28 mouse cellular contexts compared by ENCODE assay signal in genomic region chr4:94768624-94769023, GRCm38 (mm10). TPM values are rescaled to one million over a fixed set of nuclear protein-coding genes. Genes with fewer than 3 reads are reported as not detected.
DNase-seq lines count a peak whose midpoint lies in the region; ATAC-seq and TF ChIP-seq lines count a peak whose summit lies in the region.
"Had no signal": no experiment of that assay in that cellular context is flagged by ENCODE, and none has a peak within 500 bp of the region (broad histone marks: within the 10 kb centered on the region; RNA-seq: fewer than 3 reads in every experiment).

No protein-coding gene starts in this region.

- peak; percentile 15 for DNase-seq in intestine, embryonic 14.5 days (ENCODE audit: low spot score)
- no peak for DNase-seq in lung, postnatal 10 days
- no peak for DNase-seq in adrenal gland, postnatal 25 days
- no peak for DNase-seq in c-Kit-positive CD71-positive TER-119-positive erythroid progenitor cells, embryonic 14.5 days (ENCODE audit: low spot score)
- DNase-seq: B cell, adult 2 months; cerebellum, adult 11-12 months; cerebellum, postnatal 10 days; gastrocnemius, postnatal 10 days; heart, postnatal 10 days; layer of hippocampus, adult 9-11 months; liver; lung, embryonic 14.5 days; spleen, adult 18-20 months; thymus, postnatal 14 days had no signal

- no peak overlapping the region for H3K4me2 ChIP-seq in intestine, embryonic 14.5 days (ENCODE audit: low read length)
- no peak overlapping the region for H3K4me2 ChIP-seq in intestine, postnatal 0 days (replicated peaks; ENCODE audit: low read depth)
- H3K4me2 ChIP-seq in lung, embryonic 16.5 days (ENCODE audit: low read depth, low read length) = no peak overlapping the region
- H3K4me2 ChIP-seq: heart, embryonic 12.5 days; hindbrain, embryonic 15.5 days; liver, embryonic 15.5 days; lung, embryonic 14.5 days; midbrain, embryonic 15.5 days had no signal

- H3K4me1 ChIP-seq in intestine, embryonic 14.5 days (replicated peaks; ENCODE audit: control insufficient read depth, insufficient read depth, low read length) = no peaks in the 10 kb centered on the region
- no peaks in the 10 kb centered on the region for H3K4me1 ChIP-seq in intestine, postnatal 0 days (replicated peaks; ENCODE audit: control insufficient read depth, insufficient read depth, low read length)
- no peaks in the 10 kb centered on the region for H3K4me1 ChIP-seq in lung, embryonic 16.5 days (replicated peaks; ENCODE audit: control insufficient read depth, insufficient read depth, low read length)
- H3K4me1 ChIP-seq: hindbrain, embryonic 10.5 days; hindbrain, embryonic 15.5 days; liver, embryonic 15.5 days; midbrain, embryonic 10.5 days; midbrain, embryonic 15.5 days had no signal

- H3K27me3 ChIP-seq in intestine, embryonic 14.5 days (replicated peaks; ENCODE audit: control insufficient read depth, insufficient read depth, low read length) = no peaks in the 10 kb centered on the region
- H3K27me3 ChIP-seq in intestine, postnatal 0 days (replicated peaks; ENCODE audit: control insufficient read depth, insufficient read depth, low read length) = no peaks in the 10 kb centered on the region
- no peaks in the 10 kb centered on the region for H3K27me3 ChIP-seq in lung, embryonic 16.5 days (ENCODE audit: control insufficient read depth, insufficient read depth, low read depth, low read length)
- H3K27me3 ChIP-seq: heart, embryonic 12.5 days; hindbrain, embryonic 15.5 days; liver, embryonic 15.5 days; midbrain, embryonic 15.5 days had no signal

- no peak overlapping the region for H3K27ac ChIP-seq in intestine, embryonic 14.5 days (ENCODE audit: low read depth)
- no peak overlapping the region for H3K27ac ChIP-seq in intestine, postnatal 0 days (ENCODE audit: low read depth, low read length)
- no peak overlapping the region for H3K27ac ChIP-seq in lung, embryonic 16.5 days (ENCODE audit: low read length)
- H3K27ac ChIP-seq: hindbrain, embryonic 10.5 days; hindbrain, embryonic 15.5 days; liver, embryonic 15.5 days; macrophage; midbrain, embryonic 10.5 days; midbrain, embryonic 15.5 days had no signal

- H3K9me3 ChIP-seq in intestine, embryonic 14.5 days (ENCODE audit: control insufficient read depth, low read length) = no peaks in the 10 kb centered on the region
- H3K9me3 ChIP-seq in intestine, postnatal 0 days (ENCODE audit: control insufficient read depth) = no peaks in the 10 kb centered on the region
- no peaks in the 10 kb centered on the region for H3K9me3 ChIP-seq in lung, embryonic 16.5 days (ENCODE audit: control insufficient read depth, low read length)
- H3K9me3 ChIP-seq: hindbrain, embryonic 10.5 days; hindbrain, embryonic 15.5 days; liver, embryonic 15.5 days; midbrain, embryonic 10.5 days; midbrain, embryonic 15.5 days had no signal

- WGBS in intestine, embryonic 14.5 days = 69% methylated on average over 3 of the region's 3 CpGs
- WGBS in intestine, postnatal 0 days = 81% methylated on average over 3 of the region's 3 CpGs
- WGBS in lung, embryonic 16.5 days = 64% methylated on average over 3 of the region's 3 CpGs

- H3K4me3 ChIP-seq in intestine, embryonic 14.5 days (ENCODE audit: low read depth, low read length) = no peak overlapping the region
- no peak overlapping the region for H3K4me3 ChIP-seq in intestine, postnatal 0 days (ENCODE audit: low read depth, low read length)
- H3K4me3 ChIP-seq in lung, embryonic 16.5 days (ENCODE audit: low read length) = no peak overlapping the region
- H3K4me3 ChIP-seq: erythroblast, embryonic 14.5 days; heart, embryonic 12.5 days; hindbrain, embryonic 10.5 days; hindbrain, embryonic 15.5 days; liver, embryonic 15.5 days; midbrain, embryonic 10.5 days; midbrain, embryonic 15.5 days had no signal

- H3K36me3 ChIP-seq in intestine, embryonic 14.5 days (ENCODE audit: control insufficient read depth, insufficient read depth, low read length) = no peaks in the 10 kb centered on the region
- no peaks in the 10 kb centered on the region for H3K36me3 ChIP-seq in intestine, postnatal 0 days (ENCODE audit: control insufficient read depth, insufficient read depth)
- no peaks in the 10 kb centered on the region for H3K36me3 ChIP-seq in lung, embryonic 16.5 days (ENCODE audit: control insufficient read depth, insufficient read depth, low read length)
- H3K36me3 ChIP-seq: heart, embryonic 12.5 days; hindbrain, embryonic 10.5 days; hindbrain, embryonic 15.5 days; liver, embryonic 15.5 days; midbrain, embryonic 10.5 days; midbrain, embryonic 15.5 days had no signal

- no peak overlapping the region for H3K9ac ChIP-seq in intestine, embryonic 14.5 days (ENCODE audit: low read length)
- no peak overlapping the region for H3K9ac ChIP-seq in intestine, postnatal 0 days (ENCODE audit: low read depth, low read length)
- H3K9ac ChIP-seq in lung, embryonic 16.5 days (ENCODE audit: low read length) = no peak overlapping the region
- H3K9ac ChIP-seq: heart, embryonic 12.5 days; hindbrain, embryonic 15.5 days; liver, embryonic 15.5 days; lung, embryonic 14.5 days; midbrain, embryonic 15.5 days had no signal

- no peak for ATAC-seq in intestine, embryonic 14.5 days (replicated peaks; ENCODE audit: low FRiP score, low TSS enrichment, low read depth)
- ATAC-seq in intestine, postnatal 0 days = no peak
- ATAC-seq in lung, embryonic 16.5 days (ENCODE audit: low read depth) = peak; percentile 28; the same call in 1 of the 2 replicates
- ATAC-seq in common myeloid progenitor, adult 5-6 weeks (replicated peaks; ENCODE audit: low read depth, poor library complexity, severe bottlenecking) = peak; percentile 81
- ATAC-seq: forebrain, embryonic 16.5 days; inflammation-experienced regulatory T-cells, adult 6 months; midbrain, embryonic 15.5 days had no signal

- no peak for TF ChIP-seq CTCF in intestine, postnatal 0 days (IDR thresholded peaks at IDR 0.05; ENCODE audit: low read depth)

RNA-seq across cellular contexts. Expression of gene Tek, which starts 29.5 kb away (rescaled TPM):
- polyA plus RNA-seq in intestine, embryonic 14.5 days (2014; fragmentation: Nextera tagmentation; extraction: Ambion mirVana) = 12.1 and 13.7 TPM in 2 replicates
- 6.1 and 6.3 TPM in 2 replicates for polyA plus RNA-seq in intestine, postnatal 0 days (2015; fragmentation: Nextera tagmentation; extraction: Ambion mirVana)
- 44.6 and 49.5 TPM in 2 replicates for polyA plus RNA-seq in lung, embryonic 16.5 days (2015; fragmentation: Nextera tagmentation; extraction: Ambion mirVana)
- 9.7 and 10.9 TPM in 2 replicates for total RNA-seq in common myeloid progenitor, adult 5-6 weeks (2017)
- 47.1 TPM in 2 replicates for total RNA-seq in adrenal gland, postnatal 25 days (2021)
- total RNA-seq: neutrophil, adult 5-6 weeks had no signal
- polyA plus RNA-seq: erythroblast, embryonic 14.5 days; inflammation-experienced regulatory T-cells, adult 6 months; macrophage had no signal

Comparison
In these comparisons a context has a peak if more than half of its experiments do, and no peak if none do; other contexts are left out.
1. ATAC-seq: peak in lung, embryonic 16.5 days (single experiment) and common myeloid progenitor, adult 5-6 weeks (single experiment); none in intestine, embryonic 14.5 days (single experiment) and intestine, postnatal 0 days (single experiment).